Mouse (Mus musculus) thymus, adult 2 months (tissue): ENCODE data around the gene Tspo2.

Experiments used
- CTCF ChIP-seq: fragments of 200-500 bp; IDR thresholded peaks from 2 replicates; pipeline ENCODE4 v1.5.1; 2012; ENCODE audit warnings: mild to moderate bottlenecking, control low read depth, low read length, moderate library complexity, borderline replicate concordance; ENCODE audit not compliant: control insufficient read depth, poor library complexity, insufficient read depth; ENCODE audit errors: extremely low read depth
- POLR2A ChIP-seq: fragments of 200-500 bp; IDR thresholded peaks from 2 replicates; pipeline ENCODE4 v1.6.1; 2012; ENCODE audit warnings: mild to moderate bottlenecking, low read length, control low read depth, moderate library complexity; ENCODE audit not compliant: control insufficient read depth, poor library complexity, insufficient read depth; ENCODE audit errors: extremely low read depth

DNA sequence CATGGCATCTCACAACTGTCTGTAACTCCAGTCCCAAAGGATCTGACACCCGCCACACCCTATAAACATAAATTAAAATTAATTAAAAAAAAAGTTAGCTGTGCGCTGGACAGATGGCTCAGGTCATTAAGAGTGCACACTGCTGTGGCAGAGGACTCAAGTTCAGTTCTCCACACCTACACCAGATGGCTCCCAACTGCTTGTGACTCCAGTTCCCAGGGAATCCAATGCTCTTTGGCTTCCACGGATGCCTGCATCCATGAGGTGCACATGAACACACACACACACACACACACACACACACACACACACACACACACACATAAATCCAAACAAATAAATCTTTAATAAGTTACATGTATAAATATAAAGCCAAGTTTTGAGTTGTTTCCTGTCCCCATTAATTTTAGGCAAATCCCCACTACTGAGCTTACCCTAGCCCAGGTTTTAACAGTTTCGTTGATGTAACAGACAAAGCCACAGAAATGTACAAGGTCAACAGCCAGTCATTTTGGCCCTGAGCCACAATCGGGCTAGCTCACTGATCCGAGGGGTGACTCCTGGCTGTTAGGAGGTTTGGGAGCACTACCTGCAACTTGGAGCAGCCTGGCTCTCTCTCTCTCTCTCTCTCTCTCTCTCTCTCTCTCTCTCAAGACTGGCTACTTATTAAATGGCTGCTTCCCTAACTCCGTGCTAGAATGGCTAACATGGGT, 8.4 kb downstream of the Tspo2 start:
- TF ChIP-seq CTCF (no peak), POLR2A (no peak)
